Mouse (Mus musculus): ENCODE results near the gene Phex.

GRCm38 (mm10) chrX:157346201-157346600 is 68.9 kb downstream of the Phex start:
- TF ChIP-seq SIN3A (IDR thresholded peaks at IDR 0.05; ENCODE audit: low read length) (no peak), NRF1 (IDR thresholded peaks at IDR 0.05; ENCODE audit: insufficient read depth, low read depth, low read length, poor library complexity, severe bottlenecking) (no peak), POLR2AphosphoS2 (IDR thresholded peaks at IDR 0.05; ENCODE audit: low read length) (no peak), CTCF (IDR thresholded peaks at IDR 0.05 in 2 of 3, conservative IDR thresholded peaks at IDR 0.05 in 1 of 3; ENCODE audit: control insufficient read depth in 1 of 3, insufficient read depth in 1 of 3, low read depth in 2 of 3, low read length in 3 of 3, poor library complexity in 1 of 3, severe bottlenecking in 1 of 3) (no peak), MAZ (IDR thresholded peaks at IDR 0.05; ENCODE audit: low read depth, low read length) (no peak), ELF1 (IDR thresholded peaks at IDR 0.05; ENCODE audit: low read depth, low read length) (no peak), USF1 (IDR thresholded peaks at IDR 0.05; ENCODE audit: low read depth, low read length) (no peak), POLR2A (IDR thresholded peaks at IDR 0.05; ENCODE audit: control insufficient read depth in 1 of 2, insufficient read depth in 1 of 2, low read depth in 1 of 2, low read length in 2 of 2, poor library complexity in 1 of 2) (no peak), HCFC1 (IDR thresholded peaks at IDR 0.05; ENCODE audit: low read depth, low read length) (no peak)
